Mouse (Mus musculus) heart, postnatal 25 days (tissue): ENCODE data around the gene Myo5c. TPM values are rescaled to one million over a fixed set of nuclear protein-coding genes. Genes with fewer than 3 reads are reported as not detected.

Source experiments
- DNase-seq: peaks from one replicate; pipeline ENCODE4 v3.0.0; 2022; ENCODE audit warnings: low spot score
- intact Hi-C: fragments of 180-260 bp; cut with DNase I; formaldehyde crosslinking; loops from one replicate; pipeline ENCODE4 v1.15.1; 2025
- total RNA-seq, 2 experiments: library from RNA; stranded (reverse); gene quantifications; 2 replicates each; pipeline ENCODE4 v1.2.3; 2021

The Myo5c gene
- total RNA-seq, 2 experiments from 2014 or later = 5.6 to 7.1 TPM

GRCm38 (mm10) chr9:75314517-75315105 is 82.8 kb downstream of the Myo5c start:
- no peak for DNase-seq
- intact Hi-C loops = loop anchor here (1.0 kb wide), 1 partner anchor 125 kb away; no protein-coding TSS in a partner anchor

GRCm38 (mm10) chr9:75315238-75315637 is 83.4 kb downstream of the Myo5c start:
- intact Hi-C loops = loop anchor here (1.0 kb wide), 1 partner anchor 124 kb away; no protein-coding TSS in a partner anchor
- no peak for DNase-seq

GRCm38 (mm10) chr9:75316771-75317170 is 85.0 kb downstream of the Myo5c start:
- no peak for DNase-seq
- intact Hi-C loops = no loop called here

GRCm38 (mm10) chr9:75318196-75318595 is 86.4 kb downstream of the Myo5c start:
- DNase-seq = no peak
- intact Hi-C loops = no loop called here

- intact Hi-C loops = no loop called here
- no peak for DNase-seq
Measured at GRCm38 (mm10) chr9:75319365-75319764, 87.5 kb downstream of the Myo5c start.

- intact Hi-C loops = no loop called here
- DNase-seq = no peak
Measured at GRCm38 (mm10) chr9:75322099-75322885, 90.5 kb downstream of the Myo5c start.

- no peak for DNase-seq
- intact Hi-C loops = no loop called here
Measured at GRCm38 (mm10) chr9:75328047-75328446, 96.2 kb downstream of the Myo5c start.

GRCm38 (mm10) chr9:75330821-75331220 is 99.0 kb downstream of the Myo5c start:
- no peak for DNase-seq
- intact Hi-C loops = no loop called here

GRCm38 (mm10) chr9:75334440-75334839 is 102.6 kb downstream of the Myo5c start:
- intact Hi-C loops = no loop called here

GRCm38 (mm10) chr9:75338016-75338415 is 106.2 kb downstream of the Myo5c start:
- intact Hi-C loops = no loop called here
- DNase-seq = no peak

More at GRCm38 (mm10) chr9:75334440-75334839, 102.6 kb downstream of the Myo5c start:
- DNase-seq = no peak

- intact Hi-C loops = no loop called here
- DNase-seq = no peak
Measured at GRCm38 (mm10) chr9:75342433-75342832, 110.6 kb downstream of the Myo5c start.

- intact Hi-C loops = no loop called here
- DNase-seq = no peak
Measured at GRCm38 (mm10) chr9:75347458-75347857, 115.6 kb downstream of the Myo5c start, which contains the start of gene Bcl2l10. Gene Bcl2l10 (plus strand): TSS chr9:75347758.

- no peak for DNase-seq
- intact Hi-C loops = no loop called here
Measured at GRCm38 (mm10) chr9:75348066-75348465, 116.2 kb downstream of the Myo5c start.

- no peak for DNase-seq
- intact Hi-C loops = no loop called here
Measured at GRCm38 (mm10) chr9:75348641-75349040, 116.8 kb downstream of the Myo5c start.

- no peak for DNase-seq
- intact Hi-C loops = no loop called here
Measured at GRCm38 (mm10) chr9:75353094-75353493, 121.3 kb downstream of the Myo5c start.

Other genes with a start within 250 kb of the Myo5c start
- 100 to 1,000 TPM; 147 to 158 TPM for gene Arpp19, start 194.4 kb upstream of the Myo5c start, total RNA-seq
- 10 to 100 TPM; 11.0 to 11.7 TPM for gene Myo5a, start 161.0 kb upstream of the Myo5c start, total RNA-seq
- gene Gnb5, start 74.3 kb downstream of the Myo5c start, total RNA-seq = 10 to 100 TPM; 25.0 to 26.5 TPM
- gene Bcl2l10, start 115.7 kb downstream of the Myo5c start, total RNA-seq = not detected
- gene Mapk6, start 178.0 kb downstream of the Myo5c start, total RNA-seq = 10 to 100 TPM; 30.9 to 31.0 TPM
- 10 to 100 TPM; 12.0 to 20.6 TPM for gene Leo1, start 209.5 kb downstream of the Myo5c start, total RNA-seq